Mouse (Mus musculus) kidney, adult 8-10 months (tissue): Measurements from ENCODE around the gene D930048N14Rik.
A peak's percentile ranks its signal among the peaks of the same experiment; 100 is the strongest.
"Not testable (repeated sequence)": the region's sequence is repeated elsewhere in the genome, so short reads cannot be mapped to it uniquely, and the experiment has no call there.

Source experiments
- DNase-seq, 2 experiments: peaks; one replicate each; pipeline ENCODE4 v3.0.0; 2022

The D930048N14Rik gene

GRCm38 (mm10) chr11:51629651-51630314 is 21.0 kb upstream of the D930048N14Rik start:
- no peak for DNase-seq

GRCm38 (mm10) chr11:51632130-51632753 is 18.5 kb upstream of the D930048N14Rik start:
- peak in 1 of 2 experiments; percentile 41 for DNase-seq

GRCm38 (mm10) chr11:51633200-51633599 is 17.6 kb upstream of the D930048N14Rik start:
- not testable (repeated sequence) for DNase-seq

GRCm38 (mm10) chr11:51633721-51634120 is 17.0 kb upstream of the D930048N14Rik start:
- no peak for DNase-seq

- no peak for DNase-seq
Observed at GRCm38 (mm10) chr11:51635127-51635524, 15.6 kb upstream of the D930048N14Rik start.

- DNase-seq = peak; percentile 85 to 88
Observed at GRCm38 (mm10) chr11:51635525-51636322, 15.0 kb upstream of the D930048N14Rik start, which contains the start of gene Rmnd5b. Gene Rmnd5b, minus strand, starts transcription at chr11:51635896.

- DNase-seq = peak; percentile 64 to 69
Observed at GRCm38 (mm10) chr11:51636323-51636684, 14.4 kb upstream of the D930048N14Rik start.

GRCm38 (mm10) chr11:51637971-51638414 is 12.8 kb upstream of the D930048N14Rik start:
- DNase-seq = peak in 1 of 2 experiments; percentile 28

GRCm38 (mm10) chr11:51638497-51638896 is 12.3 kb upstream of the D930048N14Rik start:
- no peak for DNase-seq

GRCm38 (mm10) chr11:51640748-51641147 is 10.0 kb upstream of the D930048N14Rik start:
- DNase-seq = no peak

GRCm38 (mm10) chr11:51643202-51643601 is 7.6 kb upstream of the D930048N14Rik start:
- no peak for DNase-seq

- no peak for DNase-seq
Observed at GRCm38 (mm10) chr11:51643761-51644160, 7.0 kb upstream of the D930048N14Rik start.

- DNase-seq = no peak
Observed at GRCm38 (mm10) chr11:51644217-51644616, 6.5 kb upstream of the D930048N14Rik start.

GRCm38 (mm10) chr11:51645293-51645692 is 5.5 kb upstream of the D930048N14Rik start:
- no peak for DNase-seq

- no peak for DNase-seq
Observed at GRCm38 (mm10) chr11:51646245-51646644, 4.5 kb upstream of the D930048N14Rik start.

- DNase-seq = peak; percentile 54 to 61
Observed at GRCm38 (mm10) chr11:51646751-51647667, 3.7 kb upstream of the D930048N14Rik start.

- DNase-seq = no peak
Observed at GRCm38 (mm10) chr11:51648566-51648965, 2.2 kb upstream of the D930048N14Rik start.

GRCm38 (mm10) chr11:51649111-51649888 is 1.5 kb upstream of the D930048N14Rik start:
- DNase-seq = no peak

GRCm38 (mm10) chr11:51649889-51650199 is 910 bp upstream of the D930048N14Rik start:
- DNase-seq = no peak

GRCm38 (mm10) chr11:51650261-51650660 is 493 bp upstream of the D930048N14Rik start:
- no peak for DNase-seq

GRCm38 (mm10) chr11:51652889-51653418 is 2.2 kb downstream of the D930048N14Rik start:
- DNase-seq = peak in 1 of 2 experiments; percentile 65
